Mouse (Mus musculus): ENCODE measurements around the gene Kctd19. TPM values are rescaled to one million over a fixed set of nuclear protein-coding genes. Genes with fewer than 3 reads are reported as not detected.

Gene Kctd19
- polyA plus RNA-seq, 1 experiment from 2014 or later = not detected

DNA sequence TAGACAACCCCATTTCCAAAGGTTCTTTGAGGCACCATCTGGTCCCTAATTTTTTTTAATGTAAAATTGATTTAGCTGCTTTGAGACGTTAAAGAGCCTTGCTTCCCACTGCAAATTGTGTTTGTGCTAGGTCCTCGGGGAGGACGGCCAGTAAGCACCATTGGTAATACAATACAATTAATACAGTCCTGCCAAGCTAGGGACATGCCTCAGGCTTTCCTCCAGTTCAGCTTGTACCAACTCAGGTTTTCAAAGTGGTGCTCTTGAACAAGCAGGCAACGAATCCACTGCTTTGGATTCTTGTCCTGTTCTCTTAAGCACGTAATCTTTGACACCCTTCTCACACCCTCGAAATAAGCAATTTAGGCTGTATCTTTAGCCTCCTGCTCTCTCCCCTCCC, 19.7 kb upstream of the Kctd19 start:
- H3K27ac ChIP-seq (ENCODE audit: low read length) = no peak overlapping the region

GRCm38 (mm10) chr8:105431743-105432515, 18.6 kb upstream of the Kctd19 start:
- Histone ChIP-seq H3K4me2 (ENCODE audit: low read length) (no peak overlapping the region), H3K4me3 (replicated peaks; ENCODE audit: low read length) (no peak overlapping the region), H3K27ac (ENCODE audit: low read length) (no peak overlapping the region), H3K4me1 (replicated peaks; ENCODE audit: control insufficient read depth, insufficient read depth, low read length) (peaks cover 15% of the 10 kb centered on the region), H3K9ac (replicated peaks; ENCODE audit: low read depth, low read length) (no peak overlapping the region), H3K9me3 (ENCODE audit: control insufficient read depth, low read length) (no peaks in the 10 kb centered on the region), H3K36me3 (ENCODE audit: control insufficient read depth, insufficient read depth) (no peaks in the 10 kb centered on the region), H3K27me3 (replicated peaks; ENCODE audit: control insufficient read depth, insufficient read depth, low read length) (no peaks in the 10 kb centered on the region)
- 31% methylated on average over 7 of the region's 7 CpGs for WGBS
- no peak for ATAC-seq

More for the DNA sequence above, 19.7 kb upstream of the Kctd19 start:
- H3K9me3 ChIP-seq (ENCODE audit: control insufficient read depth, low read length) = no peaks in the 10 kb centered on the region
- H3K36me3 ChIP-seq (ENCODE audit: control insufficient read depth, insufficient read depth) = no peaks in the 10 kb centered on the region
- H3K4me3 ChIP-seq (replicated peaks; ENCODE audit: low read length) = no peak overlapping the region
- 23% methylated on average over 6 of the region's 6 CpGs for WGBS
- H3K9ac ChIP-seq (replicated peaks; ENCODE audit: low read depth, low read length) = no peak overlapping the region
- H3K4me1 ChIP-seq (replicated peaks; ENCODE audit: control insufficient read depth, insufficient read depth, low read length) = peaks cover 15% of the 10 kb centered on the region
- ATAC-seq = no peak
- H3K4me2 ChIP-seq (ENCODE audit: low read length) = no peak overlapping the region
- no peaks in the 10 kb centered on the region for H3K27me3 ChIP-seq (replicated peaks; ENCODE audit: control insufficient read depth, insufficient read depth, low read length)

GRCm38 (mm10) chr8:105426878-105427277, 13.6 kb upstream of the Kctd19 start:
- H3K9ac ChIP-seq (replicated peaks; ENCODE audit: low read depth, low read length) = no peak overlapping the region
- WGBS = 82% methylated on average over 6 of the region's 6 CpGs
- H3K4me2 ChIP-seq (ENCODE audit: low read length) = no peak overlapping the region
- no peak overlapping the region for H3K27ac ChIP-seq (ENCODE audit: low read length)
- no peak overlapping the region for H3K4me3 ChIP-seq (replicated peaks; ENCODE audit: low read length)
- no peak for ATAC-seq
- no peaks in the 10 kb centered on the region for H3K27me3 ChIP-seq (replicated peaks; ENCODE audit: control insufficient read depth, insufficient read depth, low read length)
- H3K4me1 ChIP-seq (replicated peaks; ENCODE audit: control insufficient read depth, insufficient read depth, low read length) = peaks cover 2% of the 10 kb centered on the region; the same call in 1 of the 2 replicates
- H3K36me3 ChIP-seq (ENCODE audit: control insufficient read depth, insufficient read depth) = no peaks in the 10 kb centered on the region
- H3K9me3 ChIP-seq (ENCODE audit: control insufficient read depth, low read length) = no peaks in the 10 kb centered on the region

DNA sequence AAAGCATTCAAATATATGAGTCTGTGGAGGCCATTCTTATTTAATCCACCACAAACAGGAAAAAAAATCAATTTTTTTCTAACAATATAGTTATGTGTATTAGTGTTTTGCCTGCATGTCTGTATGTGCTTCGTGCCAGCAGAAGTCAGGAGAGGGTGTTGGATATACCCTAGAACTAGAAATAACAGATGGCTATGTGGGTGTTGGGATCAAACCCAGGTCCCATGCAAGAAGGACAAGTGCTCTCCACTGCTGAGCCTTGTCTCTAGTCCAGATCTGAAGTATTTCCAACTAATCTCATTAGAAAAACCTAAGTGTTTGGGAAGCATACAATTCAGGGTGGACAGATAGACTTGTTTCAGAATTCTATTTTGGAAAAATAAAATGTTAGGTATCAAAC, 8.7 kb upstream of the Kctd19 start:
- Histone ChIP-seq H3K9ac (replicated peaks; ENCODE audit: low read depth, low read length) (no peak overlapping the region), H3K4me1 (replicated peaks; ENCODE audit: control insufficient read depth, insufficient read depth, low read length) (no peaks in the 10 kb centered on the region), H3K4me3 (replicated peaks; ENCODE audit: low read length) (no peak overlapping the region), H3K27me3 (replicated peaks; ENCODE audit: control insufficient read depth, insufficient read depth, low read length) (no peaks in the 10 kb centered on the region), H3K27ac (ENCODE audit: low read length) (no peak overlapping the region), H3K4me2 (ENCODE audit: low read length) (no peak overlapping the region), H3K36me3 (ENCODE audit: control insufficient read depth, insufficient read depth) (no peaks in the 10 kb centered on the region), H3K9me3 (ENCODE audit: control insufficient read depth, low read length) (no peaks in the 10 kb centered on the region)
- no peak for ATAC-seq
- WGBS = 75% methylated on average over 1 of the region's 1 CpGs

- no peaks in the 10 kb centered on the region for H3K27me3 ChIP-seq (replicated peaks; ENCODE audit: control insufficient read depth, insufficient read depth, low read length)
- no peak overlapping the region for H3K4me2 ChIP-seq (ENCODE audit: low read length)
- no peaks in the 10 kb centered on the region for H3K36me3 ChIP-seq (ENCODE audit: control insufficient read depth, insufficient read depth)
- no peak overlapping the region for H3K9ac ChIP-seq (replicated peaks; ENCODE audit: low read depth, low read length)
- no peaks in the 10 kb centered on the region for H3K9me3 ChIP-seq (ENCODE audit: control insufficient read depth, low read length)
- no peak overlapping the region for H3K27ac ChIP-seq (ENCODE audit: low read length)
- no peak for ATAC-seq
- WGBS = 91% methylated on average over 4 of the region's 4 CpGs
- no peaks in the 10 kb centered on the region for H3K4me1 ChIP-seq (replicated peaks; ENCODE audit: control insufficient read depth, insufficient read depth, low read length)
- H3K4me3 ChIP-seq (replicated peaks; ENCODE audit: low read length) = no peak overlapping the region
Observed at GRCm38 (mm10) chr8:105419800-105420199, 6.5 kb upstream of the Kctd19 start.

DNA sequence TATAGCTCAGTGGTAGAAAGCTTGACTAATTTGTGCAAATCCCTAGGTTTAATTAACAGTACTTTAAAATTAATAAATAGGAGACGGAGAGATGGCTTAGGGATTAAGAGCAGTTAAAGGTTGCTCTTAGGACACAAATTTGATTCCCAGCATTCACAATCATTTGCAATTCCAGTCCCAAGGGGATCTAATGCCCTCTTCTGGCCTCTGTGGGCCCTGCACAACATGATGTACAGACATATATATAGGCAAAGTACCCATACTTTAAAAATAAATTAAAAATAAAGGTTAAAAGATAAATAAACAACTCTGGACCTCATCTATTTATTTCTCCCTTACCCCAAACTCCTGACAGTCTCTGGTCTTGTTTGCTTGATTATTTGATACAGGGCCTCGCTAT, 5.7 kb upstream of the Kctd19 start:
- Histone ChIP-seq H3K4me2 (ENCODE audit: low read length) (no peak overlapping the region), H3K9me3 (ENCODE audit: control insufficient read depth, low read length) (no peaks in the 10 kb centered on the region), H3K36me3 (ENCODE audit: control insufficient read depth, insufficient read depth) (no peaks in the 10 kb centered on the region), H3K4me3 (replicated peaks; ENCODE audit: low read length) (no peak overlapping the region), H3K9ac (replicated peaks; ENCODE audit: low read depth, low read length) (no peak overlapping the region), H3K27me3 (replicated peaks; ENCODE audit: control insufficient read depth, insufficient read depth, low read length) (peaks cover 3% of the 10 kb centered on the region; the same call in 1 of the 2 replicates), H3K27ac (ENCODE audit: low read length) (no peak overlapping the region), H3K4me1 (replicated peaks; ENCODE audit: control insufficient read depth, insufficient read depth, low read length) (no peaks in the 10 kb centered on the region)
- ATAC-seq = no peak
- 77% methylated on average over 2 of the region's 2 CpGs for WGBS

DNA sequence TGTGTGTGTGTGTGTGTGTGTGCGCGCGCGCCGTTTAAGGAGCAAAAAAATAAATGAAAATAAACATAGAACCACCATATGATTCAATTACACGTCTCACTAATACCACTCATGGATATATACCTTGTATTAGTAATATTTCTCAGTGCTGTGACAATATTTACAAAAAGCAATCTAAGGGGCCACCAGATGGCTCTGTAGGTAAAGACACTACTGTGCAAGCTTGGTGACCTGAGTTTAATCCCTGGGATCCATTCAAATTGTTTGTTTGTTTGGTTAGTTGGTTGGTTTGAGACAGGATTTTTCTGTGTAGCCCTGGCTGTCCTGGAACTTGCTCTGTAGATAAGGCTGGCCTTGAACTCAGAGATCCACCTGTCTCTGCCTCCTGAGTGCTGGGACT, 3.4 kb downstream of the Kctd19 start:
- peaks cover 15% of the 10 kb centered on the region for H3K27me3 ChIP-seq (replicated peaks; ENCODE audit: control insufficient read depth, insufficient read depth, low read length)
- no peak overlapping the region for H3K27ac ChIP-seq (ENCODE audit: low read length)
- no peaks in the 10 kb centered on the region for H3K36me3 ChIP-seq (ENCODE audit: control insufficient read depth, insufficient read depth)
- WGBS = 96% methylated on average over 6 of the region's 6 CpGs
- no peak overlapping the region for H3K4me3 ChIP-seq (replicated peaks; ENCODE audit: low read length)
- no peak overlapping the region for H3K4me2 ChIP-seq (ENCODE audit: low read length)
- no peak overlapping the region for H3K9ac ChIP-seq (replicated peaks; ENCODE audit: low read depth, low read length)
- no peaks in the 10 kb centered on the region for H3K9me3 ChIP-seq (ENCODE audit: control insufficient read depth, low read length)
- H3K4me1 ChIP-seq (replicated peaks; ENCODE audit: control insufficient read depth, insufficient read depth, low read length) = peaks cover 12% of the 10 kb centered on the region
- ATAC-seq = no peak

- Histone ChIP-seq H3K4me2 (ENCODE audit: low read length) (no peak overlapping the region), H3K9me3 (ENCODE audit: control insufficient read depth, low read length) (no peaks in the 10 kb centered on the region), H3K4me1 (replicated peaks; ENCODE audit: control insufficient read depth, insufficient read depth, low read length) (peaks cover 8% of the 10 kb centered on the region), H3K36me3 (ENCODE audit: control insufficient read depth, insufficient read depth) (no peaks in the 10 kb centered on the region), H3K4me3 (replicated peaks; ENCODE audit: low read length) (no peak overlapping the region), H3K27ac (ENCODE audit: low read length) (no peak overlapping the region), H3K9ac (replicated peaks; ENCODE audit: low read depth, low read length) (no peak overlapping the region), H3K27me3 (replicated peaks; ENCODE audit: control insufficient read depth, insufficient read depth, low read length) (peaks cover 7% of the 10 kb centered on the region)
- 65% methylated on average over 7 of the region's 7 CpGs for WGBS
- no peak for ATAC-seq
Observed at GRCm38 (mm10) chr8:105408331-105408730, 5.0 kb downstream of the Kctd19 start.

GRCm38 (mm10) chr8:105406416-105406815, 6.9 kb downstream of the Kctd19 start:
- Histone ChIP-seq H3K27me3 (replicated peaks; ENCODE audit: control insufficient read depth, insufficient read depth, low read length) (no peaks in the 10 kb centered on the region), H3K36me3 (ENCODE audit: control insufficient read depth, insufficient read depth) (no peaks in the 10 kb centered on the region), H3K4me2 (ENCODE audit: low read length) (no peak overlapping the region), H3K9me3 (ENCODE audit: control insufficient read depth, low read length) (no peaks in the 10 kb centered on the region), H3K27ac (ENCODE audit: low read length) (no peak overlapping the region), H3K4me3 (replicated peaks; ENCODE audit: low read length) (no peak overlapping the region), H3K9ac (replicated peaks; ENCODE audit: low read depth, low read length) (no peak overlapping the region), H3K4me1 (replicated peaks; ENCODE audit: control insufficient read depth, insufficient read depth, low read length) (peaks cover 6% of the 10 kb centered on the region)
- peak; percentile 81 for ATAC-seq
- 40% methylated on average over 10 of the region's 10 CpGs for WGBS
